Mouse (Mus musculus): ENCODE data around the gene Gm19935. TPM values are rescaled to one million over a fixed set of nuclear protein-coding genes. Genes with fewer than 3 reads are reported as not detected.

The Gm19935 gene
- total RNA-seq, 2 experiments from 2014 or later: not detected

Small RNAs within 50 kb of the gene (microRNA-seq; reads per million reads assigned to microRNA genes)
- 0 reads per million in 2 experiments for gene Gm44382 (ENCODE audit: borderline number of aligned reads in 2 of 2)

Other genes with a start within 250 kb of the Gm19935 start
- 10 to 100 TPM; 46.8 to 49.4 TPM for gene Chd9, start 11.0 kb upstream of the Gm19935 start, total RNA-seq (2021)